Mouse (Mus musculus) liver, postnatal 0 days (tissue): ENCODE results near the gene Pogk.

Source experiments
- CTCF ChIP-seq: sonication (generic); IDR thresholded peaks from 2 replicates; pipeline ENCODE4 v1.5.1; 2016; ENCODE audit warnings: antibody characterized with exemption, low read depth
- EP300 ChIP-seq: IDR thresholded peaks from 2 replicates; pipeline ENCODE4 v1.6.1; 2016; ENCODE audit warnings: antibody characterized with exemption, low read depth, mild to moderate bottlenecking

GRCm38 (mm10) chr1:166345602-166346001, 64.1 kb downstream of the Pogk start:
- TF ChIP-seq EP300, result no peak
- no peak for TF ChIP-seq CTCF
